Mouse (Mus musculus) spleen, postnatal 10 days (tissue): ENCODE data around the gene Mapk11.
A peak's percentile ranks its signal among the peaks of the same experiment; 100 is the strongest.

ENCODE experiments used
- DNase-seq, 2 experiments: peaks; one replicate each; pipeline ENCODE4 v3.0.0; 2021 to 2022; ENCODE audit warnings: low spot score in 2 of 2

Mapk11 gene

DNA sequence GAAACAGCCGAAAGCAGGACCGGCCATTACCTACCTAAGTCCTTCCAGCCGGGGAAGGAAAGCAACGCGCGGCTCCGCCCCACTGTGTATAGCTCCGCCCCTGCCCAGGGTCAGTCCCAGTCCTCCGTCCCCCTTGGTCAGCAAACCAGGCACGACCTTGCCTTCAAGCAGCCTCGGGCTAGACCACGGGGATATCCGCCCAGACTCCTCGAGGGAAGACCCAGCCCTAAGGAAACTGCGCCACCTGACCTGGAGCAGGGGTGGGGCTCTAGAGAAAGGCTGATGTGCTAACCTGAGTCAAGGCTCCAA lies 24.4 kb upstream of the Mapk11 start:
- DNase-seq = peak in 1 of 2 experiments; percentile 47

DNA sequence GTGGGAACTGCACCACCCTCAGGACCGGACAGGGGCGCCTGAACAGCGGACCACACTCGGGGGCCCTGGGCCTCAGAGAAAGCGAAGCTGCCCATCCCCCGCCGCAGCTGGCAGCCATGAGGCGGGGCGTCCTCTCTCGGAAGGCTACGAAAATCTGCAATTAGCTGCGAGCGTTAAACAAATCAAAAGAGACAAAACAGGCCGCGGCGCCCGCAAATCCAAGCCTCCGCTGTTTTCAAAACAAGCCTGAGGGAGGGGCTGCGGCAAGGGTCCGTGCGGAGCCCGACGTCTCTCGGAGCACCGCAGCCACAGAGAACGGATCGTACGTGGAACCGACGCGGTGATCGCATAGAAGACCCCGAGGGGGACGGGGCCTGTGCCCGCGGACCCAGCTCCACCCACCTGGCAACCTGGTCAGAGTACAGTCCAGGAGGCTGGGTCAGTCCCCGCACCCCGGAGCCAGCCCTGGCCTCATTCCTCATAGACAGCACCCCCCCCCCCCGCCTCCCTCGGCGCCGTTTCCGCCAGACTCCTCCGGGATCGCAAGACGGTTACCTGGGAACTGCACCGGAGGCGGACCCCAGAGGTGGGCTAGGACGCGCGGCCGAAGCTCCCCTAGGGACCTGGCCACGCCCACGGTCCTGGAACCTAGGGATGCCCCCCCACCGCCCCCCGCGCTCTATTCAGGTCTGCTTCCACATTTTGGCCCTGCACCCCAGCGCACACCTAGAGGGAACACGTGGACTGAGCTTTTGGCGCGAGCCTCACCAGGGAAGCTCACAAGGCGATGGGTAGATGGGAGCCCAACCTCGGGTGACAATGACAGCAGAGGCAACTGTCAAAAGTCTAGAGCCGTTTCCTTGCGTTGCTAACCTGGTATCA lies 23.8 kb upstream of the Mapk11 start:
- DNase-seq = peak in 1 of 2 experiments; percentile 61

GRCm38 (mm10) chr15:89172276-89172935 lies 23.0 kb upstream of the Mapk11 start:
- no peak for DNase-seq

- DNase-seq = no peak
Measured at GRCm38 (mm10) chr15:89171526-89172051, 22.2 kb upstream of the Mapk11 start.

GRCm38 (mm10) chr15:89170102-89170501 lies 20.7 kb upstream of the Mapk11 start:
- no peak for DNase-seq

DNA sequence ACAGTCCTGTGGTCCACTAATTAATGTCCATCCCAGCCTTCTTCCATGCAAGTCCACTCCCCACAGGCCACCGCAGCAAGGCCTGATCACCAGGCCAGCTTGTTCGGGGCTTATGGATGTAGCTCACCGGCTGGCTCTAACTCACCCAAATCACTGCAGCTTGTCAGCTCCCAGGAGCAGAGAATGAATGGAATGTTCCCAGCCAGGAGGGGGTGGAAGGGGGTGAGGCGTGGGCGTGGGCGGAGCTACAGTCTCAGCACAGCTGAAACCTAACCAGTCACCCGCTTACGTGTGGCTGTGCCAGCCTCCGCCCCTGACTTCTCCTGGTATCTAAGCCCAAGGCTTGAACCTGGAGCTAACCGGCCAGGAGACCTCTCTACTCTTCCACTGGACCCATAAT lies 20.0 kb upstream of the Mapk11 start:
- no peak for DNase-seq

DNA sequence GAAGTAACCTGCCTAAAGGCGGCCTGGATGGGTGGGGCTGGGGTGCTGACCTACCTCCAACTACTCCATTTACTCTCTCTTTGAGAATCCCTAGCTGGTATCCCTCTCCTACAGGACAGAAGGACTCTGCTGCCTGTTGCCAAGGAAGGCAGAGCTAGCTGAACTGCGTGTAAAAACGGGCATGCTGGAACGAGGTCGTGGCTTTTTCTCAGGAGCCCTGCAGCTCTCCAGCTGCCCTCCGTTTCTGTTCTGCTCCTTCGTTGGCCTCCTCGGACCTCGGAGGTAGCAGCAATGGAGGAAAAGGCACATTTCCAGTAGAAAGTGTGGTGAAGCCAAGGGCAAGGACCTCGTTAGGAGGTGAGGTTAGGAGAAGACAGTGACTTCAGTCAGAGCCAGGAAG lies 19.5 kb upstream of the Mapk11 start:
- DNase-seq = no peak

DNA sequence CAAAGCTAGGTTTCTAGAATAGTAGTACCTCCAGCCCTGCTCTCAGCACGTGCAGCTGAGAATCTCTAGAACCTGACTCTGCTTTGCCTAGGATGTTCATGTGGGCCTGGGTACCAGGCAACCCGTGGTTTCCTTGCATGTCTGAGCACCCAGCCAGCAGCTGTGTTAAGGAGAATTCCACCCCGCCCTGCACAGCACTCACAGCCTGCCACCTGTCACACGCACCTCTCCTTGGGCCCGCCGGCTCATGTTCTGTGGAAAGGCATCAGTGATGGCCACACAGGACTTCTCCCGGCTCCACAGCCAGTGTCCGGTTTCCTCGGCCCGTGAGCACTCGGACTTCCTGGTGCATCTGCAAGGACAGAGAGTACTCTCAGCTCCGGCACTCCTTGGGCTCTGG lies 16.1 kb upstream of the Mapk11 start:
- DNase-seq = no peak

- DNase-seq = no peak
Measured at GRCm38 (mm10) chr15:89161397-89161796, 12.0 kb upstream of the Mapk11 start.

DNA sequence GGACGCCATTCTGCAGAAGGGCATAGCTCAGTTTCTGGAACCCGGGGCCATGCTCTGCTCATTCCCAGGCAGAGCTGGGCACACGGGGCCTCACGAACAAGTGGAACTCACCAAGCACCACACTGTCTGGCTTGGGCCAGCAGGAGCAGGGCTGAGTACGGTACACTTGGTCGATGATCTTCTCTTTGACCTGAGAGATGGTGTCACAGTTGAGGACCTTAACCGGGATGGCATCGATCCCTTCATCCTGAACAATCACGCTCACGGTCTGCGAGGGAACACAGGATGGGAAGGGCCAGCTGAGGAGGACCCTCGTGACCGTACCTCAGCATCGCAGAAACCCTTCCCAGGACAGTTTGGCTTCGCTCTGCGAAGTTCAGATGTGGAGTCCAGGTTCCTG lies 9.1 kb upstream of the Mapk11 start:
- no peak for DNase-seq

DNA sequence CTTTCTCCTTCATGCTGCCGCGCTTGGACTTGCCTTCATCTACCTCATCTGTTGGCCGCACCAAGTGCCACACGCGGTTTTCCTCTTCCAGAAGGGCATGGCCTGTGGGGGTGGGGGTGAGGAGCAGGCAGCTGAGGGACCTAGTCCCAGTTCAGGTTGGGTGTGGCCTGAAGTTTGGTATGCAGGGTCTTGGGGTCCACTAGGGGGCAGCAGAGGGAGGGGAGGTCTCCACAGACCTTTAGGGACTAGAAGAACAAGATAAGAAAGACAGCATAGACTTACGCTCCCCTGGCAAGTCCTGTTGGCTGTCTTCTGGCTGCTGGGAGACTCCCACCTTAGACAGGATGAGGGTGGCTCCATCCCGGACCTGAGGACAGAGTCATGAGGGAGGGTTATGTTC lies 8.5 kb upstream of the Mapk11 start:
- DNase-seq = peak; percentile 49 to 87

DNA sequence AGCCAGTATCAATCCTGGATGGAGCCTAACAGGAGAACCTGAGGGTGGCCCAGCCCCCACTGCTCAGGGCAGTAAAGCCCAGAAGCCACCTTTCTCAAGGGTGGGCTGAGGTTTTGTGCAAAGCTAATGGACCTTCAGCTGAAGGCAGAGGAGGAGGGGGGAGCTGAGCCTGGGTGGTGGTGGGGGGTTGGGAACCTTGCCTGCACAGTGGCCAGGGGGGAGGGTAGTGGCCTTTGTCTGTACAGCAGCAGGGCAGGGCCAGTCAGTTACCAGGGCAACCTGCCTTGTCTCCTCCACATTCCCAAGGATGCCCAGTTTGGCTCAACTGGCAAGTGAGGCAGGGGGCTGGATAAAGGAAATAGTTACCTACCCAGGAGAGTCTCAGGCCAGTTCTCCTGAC lies 2.9 kb upstream of the Mapk11 start:
- no peak for DNase-seq

DNA sequence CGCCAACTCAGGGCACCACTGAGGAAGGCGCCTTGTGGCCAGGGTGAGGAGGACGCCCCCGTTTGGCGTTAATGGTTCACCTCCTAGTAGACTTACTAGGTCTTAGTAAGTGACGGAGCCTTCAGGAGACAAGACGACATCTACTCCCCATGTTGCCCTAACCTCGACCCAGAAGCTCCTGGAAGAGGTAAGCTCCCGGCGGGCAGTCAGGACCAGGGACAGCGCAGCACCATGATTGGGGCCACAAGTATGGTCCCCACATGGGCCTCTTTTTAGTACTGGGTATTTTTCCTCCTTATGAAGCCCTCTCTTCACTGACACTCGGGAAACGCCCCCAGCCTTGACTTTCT lies 588 bp upstream of the Mapk11 start:
- peak in 1 of 2 experiments; percentile 67 for DNase-seq

DNA sequence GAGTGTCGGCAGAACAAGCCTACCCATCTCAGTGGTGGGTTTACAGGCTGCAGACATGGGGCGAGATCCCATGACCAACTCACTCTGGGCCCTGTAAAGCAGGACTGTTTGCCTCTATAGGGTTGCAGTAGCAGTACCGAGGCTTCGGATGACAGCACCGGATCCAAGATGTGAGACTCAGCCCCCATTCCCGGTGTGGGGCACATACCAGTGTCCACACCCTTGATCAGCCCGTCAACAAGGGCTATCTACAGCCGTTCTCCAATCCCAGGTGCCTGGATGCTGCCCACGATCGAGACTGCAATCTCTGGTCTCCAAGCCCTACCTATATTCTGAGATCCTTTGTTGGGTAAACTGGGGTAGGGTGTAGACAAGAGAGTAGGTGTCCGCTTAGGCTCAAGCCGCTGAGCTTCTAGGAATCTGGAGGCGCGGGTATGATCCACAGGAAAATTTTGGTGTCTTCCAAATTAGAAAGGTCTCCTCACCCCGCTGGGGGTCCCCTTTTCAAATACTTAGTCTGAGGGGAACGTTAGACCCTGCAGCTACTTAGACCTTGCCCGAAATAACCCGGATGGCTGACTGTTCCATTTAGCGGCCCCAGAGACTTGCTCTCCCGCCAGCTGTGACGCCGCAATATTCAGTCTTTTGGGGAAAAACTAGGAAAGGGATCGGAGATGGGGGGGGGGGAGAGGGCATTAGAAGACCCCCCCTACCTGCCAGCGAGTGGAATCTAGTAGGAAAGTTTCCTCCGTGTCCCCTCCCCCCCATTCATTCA lies 745 bp downstream of the Mapk11 start:
- DNase-seq = no peak

- DNase-seq = no peak
Measured at GRCm38 (mm10) chr15:89147895-89148294, 1.5 kb downstream of the Mapk11 start.

GRCm38 (mm10) chr15:89147456-89147855 lies 2.0 kb downstream of the Mapk11 start:
- DNase-seq = no peak

DNA sequence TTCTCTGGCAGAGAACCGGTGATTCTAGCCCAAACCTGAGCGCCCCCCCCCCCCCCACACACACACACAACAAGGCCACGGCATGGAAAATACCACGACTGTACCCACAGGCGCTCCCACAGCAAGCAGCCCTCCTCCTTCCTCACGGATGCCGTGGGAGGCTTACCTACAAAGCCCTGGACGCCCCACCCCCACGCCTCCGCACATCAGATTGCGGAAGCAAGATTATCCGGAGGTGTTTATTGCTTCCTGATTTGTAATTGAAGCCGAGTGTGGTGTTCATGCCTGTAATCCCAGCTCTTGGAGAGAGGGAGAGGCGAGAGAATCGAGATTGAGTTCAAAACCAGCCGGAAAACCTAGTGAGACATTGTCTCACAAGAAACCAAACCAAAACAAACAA lies 2.4 kb downstream of the Mapk11 start:
- peak in 1 of 2 experiments; percentile 72 for DNase-seq

- peak in 1 of 2 experiments; percentile 70 for DNase-seq
Measured at GRCm38 (mm10) chr15:89146537-89146936, 2.9 kb downstream of the Mapk11 start.

DNA sequence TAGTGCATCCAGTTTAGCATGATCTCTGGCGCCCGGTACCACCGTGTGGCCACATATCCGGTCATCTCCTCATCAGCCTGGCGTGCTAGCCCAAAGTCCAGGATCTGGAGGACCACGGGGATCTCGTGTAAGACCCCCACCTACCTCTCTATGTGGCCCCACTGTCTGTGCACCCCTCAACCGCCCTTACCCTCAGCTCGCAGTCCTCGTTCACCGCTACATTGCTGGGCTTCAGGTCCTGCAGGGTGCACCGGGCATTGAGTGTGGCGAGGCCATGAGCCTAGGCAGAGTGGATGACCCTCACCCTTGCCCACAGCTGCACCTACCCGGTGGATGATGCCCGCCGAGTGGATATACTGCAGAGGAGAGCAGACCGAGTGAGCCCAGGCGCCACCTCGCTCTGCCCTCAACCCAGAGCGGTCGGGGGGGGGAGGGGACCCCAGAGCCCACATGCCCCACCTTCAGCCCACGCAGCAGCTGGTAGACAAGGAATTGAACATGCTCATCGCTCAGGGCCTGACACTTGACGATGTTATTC lies 3.5 kb downstream of the Mapk11 start:
- DNase-seq = no peak

DNA sequence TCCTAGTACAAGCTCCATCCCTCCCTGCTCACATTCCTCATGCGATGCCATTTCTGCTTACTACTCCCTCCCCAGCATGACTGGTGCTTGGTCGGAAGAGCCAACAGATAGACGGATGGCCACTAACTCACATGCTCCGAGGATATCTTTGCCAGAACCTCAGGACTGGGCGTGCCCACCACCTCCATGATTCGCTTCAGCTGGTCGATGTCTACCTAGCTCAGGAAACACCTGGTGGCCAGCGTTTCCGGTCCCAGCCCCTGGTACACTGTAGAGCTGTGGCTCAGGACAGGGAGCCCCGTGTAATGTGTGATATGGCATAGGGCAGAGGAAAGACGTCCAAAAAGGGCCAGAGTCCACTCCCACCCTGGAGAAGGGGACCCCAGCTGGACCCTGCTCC lies 4.5 kb downstream of the Mapk11 start:
- DNase-seq = no peak

- DNase-seq = no peak
Measured at GRCm38 (mm10) chr15:89143134-89143533, 6.3 kb downstream of the Mapk11 start.

GRCm38 (mm10) chr15:89141905-89142304 lies 7.5 kb downstream of the Mapk11 start:
- DNase-seq = no peak
